Mouse (Mus musculus) T-helper 2 cell (primary cell): Measurements from ENCODE around the gene Cep350.
"Not testable (repeated sequence)": the region's sequence is repeated elsewhere in the genome, so short reads cannot be mapped to it uniquely, and the experiment has no call there.

Experiments used
- in situ Hi-C: fragments of 300-600 bp; cut with MboI, MseI; formaldehyde crosslinking; loops from one replicate; pipeline ENCODE4 v1.15.1; 2025; ENCODE audit warnings: high pct_unique_total_duplicates

Cep350 gene

GRCm38 (mm10) chr1:155886846-155887245 lies 86.2 kb downstream of the Cep350 start:
- in situ Hi-C loops: no loop called here

- in situ Hi-C loops: not testable (repeated sequence)
Observed at GRCm38 (mm10) chr1:155882646-155883231, 90.3 kb downstream of the Cep350 start.

- in situ Hi-C loops: no loop called here
Observed at GRCm38 (mm10) chr1:155879596-155879995, 93.5 kb downstream of the Cep350 start.

- in situ Hi-C loops: no loop called here
Observed at GRCm38 (mm10) chr1:155862967-155863366, 110.1 kb downstream of the Cep350 start.

GRCm38 (mm10) chr1:155854926-155855702 lies 117.9 kb downstream of the Cep350 start:
- in situ Hi-C loops: no loop called here

- in situ Hi-C loops: no loop called here
Observed at GRCm38 (mm10) chr1:155853009-155853408, 120.0 kb downstream of the Cep350 start.

GRCm38 (mm10) chr1:155844235-155844634 lies 128.8 kb downstream of the Cep350 start:
- in situ Hi-C loops: no loop called here

GRCm38 (mm10) chr1:155843538-155843937 lies 129.5 kb downstream of the Cep350 start:
- in situ Hi-C loops: no loop called here

GRCm38 (mm10) chr1:155835667-155836066 lies 137.4 kb downstream of the Cep350 start:
- in situ Hi-C loops: no loop called here

GRCm38 (mm10) chr1:155833610-155834009 lies 139.4 kb downstream of the Cep350 start:
- in situ Hi-C loops: no loop called here

- in situ Hi-C loops: no loop called here
Observed at GRCm38 (mm10) chr1:155831958-155832357, 141.1 kb downstream of the Cep350 start.

- in situ Hi-C loops: no loop called here
Observed at GRCm38 (mm10) chr1:155830861-155831260, 142.2 kb downstream of the Cep350 start.

GRCm38 (mm10) chr1:155827703-155828295 lies 145.3 kb downstream of the Cep350 start:
- in situ Hi-C loops: loop anchor here (10.0 kb wide), 1 partner anchor 763 kb away; no protein-coding TSS in a partner anchor

- in situ Hi-C loops: loop anchor here (10.0 kb wide), 1 partner anchor 762 kb away; no protein-coding TSS in a partner anchor
Observed at GRCm38 (mm10) chr1:155826803-155827395, 146.2 kb downstream of the Cep350 start.

GRCm38 (mm10) chr1:155825940-155826716 lies 146.9 kb downstream of the Cep350 start:
- in situ Hi-C loops: loop anchor here (10.0 kb wide), 1 partner anchor 761 kb away; no protein-coding TSS in a partner anchor

GRCm38 (mm10) chr1:155820646-155821045 lies 152.4 kb downstream of the Cep350 start:
- in situ Hi-C loops: loop anchor here (10.0 kb wide), 1 partner anchor 756 kb away; no protein-coding TSS in a partner anchor

- in situ Hi-C loops: no loop called here
Observed at GRCm38 (mm10) chr1:155816167-155816566, 156.9 kb downstream of the Cep350 start.

- in situ Hi-C loops: no loop called here
Observed at GRCm38 (mm10) chr1:155812581-155813499, 160.2 kb downstream of the Cep350 start, which contains the start of gene Qsox1. Qsox1 (minus strand) TSS chr1:155812889.

GRCm38 (mm10) chr1:155811995-155812580 lies 161.0 kb downstream of the Cep350 start:
- in situ Hi-C loops: no loop called here

- in situ Hi-C loops: no loop called here
Observed at GRCm38 (mm10) chr1:155810616-155811015, 162.4 kb downstream of the Cep350 start.
